Mouse (Mus musculus) ES-CJ7 (cell line): ENCODE measurements at regions not wholly inside any gene's neighbourhood (a gene's known extent, or its start where the extent isn't known, plus 50 kb on each side); places are given as distances from the start of the nearest gene placed in this dataset.

ENCODE experiments used
- DNase-seq: peaks from one replicate; pipeline ENCODE4 v3.0.0; 2011; ENCODE audit warnings: low read depth, low spot score

- no peak for DNase-seq
These were observed 511.5 kb downstream of the Phf3 start for GRCm38 (mm10) chr1:30362072-30362769.

GRCm38 (mm10) chr1:30320657-30321262, 553.0 kb downstream of the Phf3 start:
- DNase-seq: no peak

- DNase-seq: no peak
These were observed 555.5 kb downstream of the Phf3 start for GRCm38 (mm10) chr1:30318195-30318594.

- DNase-seq: no peak
These were observed 584.6 kb downstream of the Phf3 start for GRCm38 (mm10) chr1:30289073-30289472.

- DNase-seq: no peak
These were observed 611.3 kb downstream of the Phf3 start for GRCm38 (mm10) chr1:30262418-30262817.

GRCm38 (mm10) chr1:30259547-30259946, 614.2 kb downstream of the Phf3 start:
- DNase-seq: peak; percentile 52

- no peak for DNase-seq
These were observed 656.9 kb downstream of the Phf3 start for GRCm38 (mm10) chr1:30216764-30217348.

GRCm38 (mm10) chr1:30204608-30205262, 669.0 kb downstream of the Phf3 start:
- no peak for DNase-seq

GRCm38 (mm10) chr1:30176225-30176624, 697.5 kb downstream of the Phf3 start:
- no peak for DNase-seq

- peak; percentile 19 for DNase-seq
These were observed 728.7 kb downstream of the Phf3 start for GRCm38 (mm10) chr1:30144997-30145396.

GRCm38 (mm10) chr1:30114186-30114585, 759.5 kb downstream of the Phf3 start:
- DNase-seq: no peak
